Mouse (Mus musculus) forebrain, embryonic 12.5 days (tissue): ENCODE data around the gene Trappc2l. TPM values are rescaled to one million over a fixed set of nuclear protein-coding genes. Genes with fewer than 3 reads are reported as not detected.

Source experiments
- ATAC-seq: fragments of 200-750 bp; cut with Nextera tagmentation; 2 replicates; pipeline ENCODE4 v1.8.0; 2017; ENCODE audit warnings: moderate TSS enrichment; ENCODE audit not compliant: low FRiP score
- H3K27ac ChIP-seq: fragments of 300-500 bp; sonication (generic); 2 replicates; pipeline ENCODE4 v1.5.1; 2016; ENCODE audit warnings: mild to moderate bottlenecking
- H3K27me3 ChIP-seq: fragments of 300-500 bp; sonication (generic); 2 replicates; pipeline ENCODE4 v1.6.1; 2016; ENCODE audit warnings: mild to moderate bottlenecking
- H3K36me3 ChIP-seq: fragments of 300-500 bp; sonication (generic); replicated peaks from 2 replicates; pipeline ENCODE4 v1.6.1; 2016; ENCODE audit warnings: mild to moderate bottlenecking
- H3K4me1 ChIP-seq: fragments of 300-500 bp; sonication (generic); 2 replicates; pipeline ENCODE4 v1.6.1; 2016
- H3K4me2 ChIP-seq: fragments of 300-500 bp; sonication (generic); 2 replicates; pipeline ENCODE4 v1.6.1; 2016; ENCODE audit warnings: mild to moderate bottlenecking, moderate library complexity
- H3K4me3 ChIP-seq: fragments of 300-500 bp; sonication (generic); replicated peaks from 2 replicates; pipeline ENCODE4 v1.5.1; 2016; ENCODE audit warnings: mild to moderate bottlenecking
- H3K9ac ChIP-seq: fragments of 300-500 bp; sonication (generic); 2 replicates; pipeline ENCODE4 v1.6.1; 2016; ENCODE audit warnings: mild to moderate bottlenecking
- H3K9me3 ChIP-seq: fragments of 300-500 bp; sonication (generic); 2 replicates; pipeline ENCODE4 v1.6.1; 2016
- WGBS: fragments of 180-500 bp; shearing (Covaris S2); methylation state at CpG from one replicate; pipeline ENCODE4 v1.1.7; 2016; 5-methylcytosine and 5-hydroxymethylcytosine counted together
- polyA plus RNA-seq: library from polyadenylated mRNA; unstranded; fragments of >200 nt; fragmentation: Nextera tagmentation; extraction: Ambion mirVana; gene quantifications from 2 replicates; pipeline ENCODE4 v1.2.1, GENCODE M21; 2016

The Trappc2l gene
- polyA plus RNA-seq, 1 experiment from 2014 or later: 42.2 TPM

- 70% methylated on average over 15 of the region's 16 CpGs for WGBS
- H3K9me3 ChIP-seq: no peaks in the 10 kb centered on the region
- no peak overlapping the region for H3K27ac ChIP-seq
- no peaks in the 10 kb centered on the region for H3K27me3 ChIP-seq
- peak overlapping the region; percentile 12; the same call in 1 of the 2 replicates for H3K9ac ChIP-seq
- peaks cover 33% of the 10 kb centered on the region for H3K4me1 ChIP-seq
- H3K4me3 ChIP-seq: no peak overlapping the region
- ATAC-seq: peak; percentile 60; the same call in 1 of the 2 replicates
- peaks cover 19% of the 10 kb centered on the region for H3K36me3 ChIP-seq
- no peak overlapping the region for H3K4me2 ChIP-seq
Observed at GRCm38 (mm10) chr8:122651326-122651921, 40.0 kb downstream of the Trappc2l start.

- Histone ChIP-seq H3K27ac (no peak overlapping the region), H3K36me3 (peaks cover 13% of the 10 kb centered on the region), H3K4me3 (no peak overlapping the region), H3K4me2 (no peak overlapping the region), H3K9ac (no peak overlapping the region), H3K4me1 (peaks cover 33% of the 10 kb centered on the region), H3K9me3 (no peaks in the 10 kb centered on the region), H3K27me3 (no peaks in the 10 kb centered on the region)
- no peak for ATAC-seq
- WGBS: 74% methylated on average over 6 of the region's 6 CpGs
Observed at GRCm38 (mm10) chr8:122652643-122653042, 41.2 kb downstream of the Trappc2l start.

- no peak for ATAC-seq
- H3K9ac ChIP-seq: no peak overlapping the region
- 83% methylated on average over 7 of the region's 7 CpGs for WGBS
- H3K4me3 ChIP-seq: no peak overlapping the region
- no peaks in the 10 kb centered on the region for H3K27me3 ChIP-seq
- no peaks in the 10 kb centered on the region for H3K9me3 ChIP-seq
- H3K36me3 ChIP-seq: peaks cover 2% of the 10 kb centered on the region; the same call in 1 of the 2 replicates
- no peak overlapping the region for H3K27ac ChIP-seq
- H3K4me2 ChIP-seq: no peak overlapping the region
- peaks cover 33% of the 10 kb centered on the region for H3K4me1 ChIP-seq
Observed at GRCm38 (mm10) chr8:122654768-122655167, 43.3 kb downstream of the Trappc2l start.

GRCm38 (mm10) chr8:122656056-122656999 lies 44.9 kb downstream of the Trappc2l start:
- Histone ChIP-seq H3K4me2 (no peak overlapping the region), H3K9me3 (no peaks in the 10 kb centered on the region), H3K9ac (no peak overlapping the region), H3K4me1 (peaks cover 32% of the 10 kb centered on the region), H3K27me3 (no peaks in the 10 kb centered on the region), H3K4me3 (no peak overlapping the region), H3K36me3 (no peaks in the 10 kb centered on the region), H3K27ac (no peak overlapping the region)
- ATAC-seq: no peak
- WGBS: 87% methylated on average over 13 of the region's 13 CpGs

- Histone ChIP-seq H3K9ac (no peak overlapping the region), H3K4me1 (peaks cover 23% of the 10 kb centered on the region), H3K9me3 (no peaks in the 10 kb centered on the region), H3K4me3 (no peak overlapping the region), H3K4me2 (no peak overlapping the region), H3K27me3 (no peaks in the 10 kb centered on the region), H3K27ac (no peak overlapping the region), H3K36me3 (no peaks in the 10 kb centered on the region)
- no peak for ATAC-seq
- 70% methylated on average over 10 of the region's 10 CpGs for WGBS
Observed at GRCm38 (mm10) chr8:122658149-122658806, 46.8 kb downstream of the Trappc2l start.

- Histone ChIP-seq H3K9me3 (no peaks in the 10 kb centered on the region), H3K27me3 (no peaks in the 10 kb centered on the region), H3K27ac (no peak overlapping the region), H3K36me3 (no peaks in the 10 kb centered on the region), H3K9ac (no peak overlapping the region), H3K4me2 (no peak overlapping the region), H3K4me1 (peaks cover 18% of the 10 kb centered on the region), H3K4me3 (no peak overlapping the region)
- WGBS: 80% methylated on average over 9 of the region's 9 CpGs
- no peak for ATAC-seq
Observed at GRCm38 (mm10) chr8:122658807-122659160, 47.3 kb downstream of the Trappc2l start.

GRCm38 (mm10) chr8:122660022-122660421 lies 48.6 kb downstream of the Trappc2l start:
- ATAC-seq: no peak
- Histone ChIP-seq H3K9ac (no peak overlapping the region), H3K4me2 (no peak overlapping the region), H3K4me3 (no peak overlapping the region), H3K27ac (no peak overlapping the region), H3K36me3 (no peaks in the 10 kb centered on the region), H3K4me1 (peaks cover 19% of the 10 kb centered on the region), H3K9me3 (no peaks in the 10 kb centered on the region), H3K27me3 (no peaks in the 10 kb centered on the region)
- 69% methylated on average over 2 of the region's 2 CpGs for WGBS

- H3K4me1 ChIP-seq: peaks cover 29% of the 10 kb centered on the region
- 60% methylated on average over 7 of the region's 7 CpGs for WGBS
- no peak overlapping the region; the same call in 1 of the 2 replicates for H3K27ac ChIP-seq
Observed at GRCm38 (mm10) chr8:122661138-122661537, 49.7 kb downstream of the Trappc2l start.

GRCm38 (mm10) chr8:122661894-122662293 lies 50.5 kb downstream of the Trappc2l start:
- no peak for ATAC-seq
- WGBS: 88% methylated on average over 2 of the region's 2 CpGs
- H3K9ac ChIP-seq: no peak overlapping the region
- no peak overlapping the region for H3K4me3 ChIP-seq
- H3K9me3 ChIP-seq: no peaks in the 10 kb centered on the region
- H3K27me3 ChIP-seq: no peaks in the 10 kb centered on the region
- H3K4me1 ChIP-seq: peaks cover 36% of the 10 kb centered on the region
- H3K36me3 ChIP-seq: no peaks in the 10 kb centered on the region
- H3K27ac ChIP-seq: no peak overlapping the region
- no peak overlapping the region for H3K4me2 ChIP-seq

More at GRCm38 (mm10) chr8:122661138-122661537, 49.7 kb downstream of the Trappc2l start:
- H3K4me2 ChIP-seq: no peak overlapping the region
- H3K4me3 ChIP-seq: no peak overlapping the region
- H3K9ac ChIP-seq: no peak overlapping the region
- H3K9me3 ChIP-seq: no peaks in the 10 kb centered on the region
- no peaks in the 10 kb centered on the region for H3K27me3 ChIP-seq
- no peak for ATAC-seq
- H3K36me3 ChIP-seq: no peaks in the 10 kb centered on the region

GRCm38 (mm10) chr8:122663106-122663505 lies 51.7 kb downstream of the Trappc2l start:
- no peak overlapping the region for H3K9ac ChIP-seq
- peaks cover 11% of the 10 kb centered on the region; the same call in 1 of the 2 replicates for H3K27me3 ChIP-seq
- H3K27ac ChIP-seq: no peak overlapping the region
- H3K4me3 ChIP-seq: no peak overlapping the region
- H3K4me2 ChIP-seq: no peak overlapping the region
- WGBS: 85% methylated on average over 3 of the region's 3 CpGs
- H3K9me3 ChIP-seq: no peaks in the 10 kb centered on the region
- H3K4me1 ChIP-seq: peaks cover 42% of the 10 kb centered on the region
- ATAC-seq: no peak
- no peaks in the 10 kb centered on the region for H3K36me3 ChIP-seq

GRCm38 (mm10) chr8:122663670-122664069 lies 52.2 kb downstream of the Trappc2l start:
- ATAC-seq: no peak
- H3K36me3 ChIP-seq: no peaks in the 10 kb centered on the region
- H3K27ac ChIP-seq: no peak overlapping the region
- H3K9me3 ChIP-seq: no peaks in the 10 kb centered on the region
- H3K4me3 ChIP-seq: no peak overlapping the region
- peaks cover 16% of the 10 kb centered on the region; the same call in 1 of the 2 replicates for H3K27me3 ChIP-seq
- WGBS: 84% methylated on average over 5 of the region's 5 CpGs
- no peak overlapping the region for H3K9ac ChIP-seq
- H3K4me2 ChIP-seq: no peak overlapping the region
- H3K4me1 ChIP-seq: peaks cover 42% of the 10 kb centered on the region

- H3K9me3 ChIP-seq: no peaks in the 10 kb centered on the region
- no peaks in the 10 kb centered on the region for H3K36me3 ChIP-seq
- H3K4me3 ChIP-seq: no peak overlapping the region
- H3K27me3 ChIP-seq: peaks cover 31% of the 10 kb centered on the region
- peaks cover 47% of the 10 kb centered on the region for H3K4me1 ChIP-seq
- peak; percentile 49; the same call in 1 of the 2 replicates for ATAC-seq
- WGBS: 53% methylated on average over 8 of the region's 8 CpGs
- H3K27ac ChIP-seq: peak overlapping the region; percentile 60
- no peak overlapping the region for H3K9ac ChIP-seq
- no peak overlapping the region for H3K4me2 ChIP-seq
Observed at GRCm38 (mm10) chr8:122665221-122665620, 53.8 kb downstream of the Trappc2l start.
